9 mouse cellular contexts compared by ENCODE assay signal in the genomic region with DNA sequence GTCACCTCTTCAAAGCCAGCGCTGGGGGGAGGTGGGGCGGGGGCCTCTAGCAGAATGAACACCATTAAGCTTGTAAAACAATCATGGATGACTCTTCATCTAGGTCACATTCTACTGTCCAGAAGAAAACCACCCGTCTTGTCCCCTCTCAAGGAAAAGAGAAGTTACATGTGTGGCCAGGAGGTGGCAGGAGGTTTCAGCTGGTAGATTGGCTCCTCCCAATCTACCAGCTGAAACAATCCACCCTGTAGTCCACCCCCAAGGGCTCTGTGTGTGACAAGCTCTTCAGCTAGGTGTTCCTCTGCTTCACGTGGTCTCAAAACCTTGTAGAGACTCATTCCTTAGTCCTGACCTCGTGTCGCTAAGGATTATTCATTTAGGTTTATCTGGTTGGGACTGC. TPM values are rescaled to one million over a fixed set of nuclear protein-coding genes. Genes with fewer than 3 reads are reported as not detected.
A peak's percentile ranks its signal among the peaks of the same experiment; 100 is the strongest.
DNase-seq lines count a peak whose midpoint lies in the region; ATAC-seq lines count a peak whose summit lies in the region.
"Had no signal": no experiment of that assay in that cellular context is flagged by ENCODE, and none has a peak within 500 bp of the region (broad histone marks: within the 10 kb centered on the region; RNA-seq: fewer than 3 reads in every experiment).

No protein-coding gene starts in this region.

- H3K4me2 ChIP-seq in hindbrain, embryonic 14.5 days (replicated peaks), result no peak overlapping the region

- no peak for ATAC-seq in hindbrain, embryonic 14.5 days (ENCODE audit: low FRiP score)

- H3K27me3 ChIP-seq in hindbrain, embryonic 10.5 days (ENCODE audit: insufficient read depth, poor library complexity, severe bottlenecking), result no peaks in the 10 kb centered on the region
- H3K27me3 ChIP-seq in hindbrain, embryonic 14.5 days (ENCODE audit: control insufficient read depth, insufficient read depth, low read length), result no peaks in the 10 kb centered on the region

- H3K4me3 ChIP-seq in hindbrain, embryonic 10.5 days, result no peak overlapping the region
- H3K4me3 ChIP-seq in hindbrain, embryonic 14.5 days (replicated peaks; ENCODE audit: low read length), result no peak overlapping the region

- intact Hi-C loops in left cerebral cortex, postnatal 4 days (cut with DNase I), result no loop called here

- no peak overlapping the region for H3K27ac ChIP-seq in hindbrain, embryonic 10.5 days
- no peak overlapping the region for H3K27ac ChIP-seq in hindbrain, embryonic 14.5 days

- peaks cover 26% of the 10 kb centered on the region for H3K36me3 ChIP-seq in hindbrain, embryonic 10.5 days
- H3K36me3 ChIP-seq in hindbrain, embryonic 14.5 days (replicated peaks; ENCODE audit: control insufficient read depth, insufficient read depth), result peaks cover 20% of the 10 kb centered on the region

- no peaks in the 10 kb centered on the region for H3K9me3 ChIP-seq in hindbrain, embryonic 10.5 days
- no peaks in the 10 kb centered on the region for H3K9me3 ChIP-seq in hindbrain, embryonic 14.5 days (ENCODE audit: control insufficient read depth, low read length)

- no peak overlapping the region for H3K9ac ChIP-seq in hindbrain, embryonic 14.5 days

- 38% methylated on average over 6 of the region's 6 CpGs for WGBS in hindbrain, embryonic 10.5 days
- 42% methylated on average over 6 of the region's 6 CpGs for WGBS in hindbrain, embryonic 14.5 days

- DNase-seq in hindbrain, embryonic 10.5 days (ENCODE audit: low spot score), result peak; percentile 21
- no peak for DNase-seq in hindbrain, embryonic 14.5 days (ENCODE audit: low spot score)
- DNase-seq in right cerebral cortex, postnatal 4 days, result peak; percentile 23
- no peak for DNase-seq in right cerebral cortex, adult 18-20 months
- peak; percentile 58 for DNase-seq in brain, adult 2 months (ENCODE audit: low read depth, low spot score)
- DNase-seq in left cerebral cortex, postnatal 4 days, result peak; percentile 25
- DNase-seq in yolk sac, embryonic 10.5 days (ENCODE audit: low spot score), result no peak
- DNase-seq in urinary bladder, adult 2 months (ENCODE audit: low spot score), result no peak

- no peaks in the 10 kb centered on the region for H3K4me1 ChIP-seq in hindbrain, embryonic 10.5 days (replicated peaks)
- no peaks in the 10 kb centered on the region for H3K4me1 ChIP-seq in hindbrain, embryonic 14.5 days (replicated peaks; ENCODE audit: control insufficient read depth, insufficient read depth, low read length)

RNA-seq across cellular contexts. Expression of gene Mrpl30, which starts 12.9 kb away (rescaled TPM):
- 240 and 244 TPM in 2 replicates for polyA plus RNA-seq in hindbrain, embryonic 10.5 days (2016; fragmentation: Nextera tagmentation; extraction: Ambion mirVana)
- 259 and 310 TPM in 2 replicates for polyA plus RNA-seq in hindbrain, embryonic 14.5 days (2014; fragmentation: Nextera tagmentation; extraction: Ambion mirVana)
- total RNA-seq in left cerebral cortex, postnatal 4 days (2021), result 100 to 1,000 TPM; 157 to 190 TPM
- 125 and 139 TPM in 2 replicates for polyA plus RNA-seq in urinary bladder, adult 2 months (2012; rRNA removed)

RNA-seq across cellular contexts. Expression of gene Mitd1, which starts 13.0 kb away (rescaled TPM):
- 19.8 and 24.2 TPM in 2 replicates for polyA plus RNA-seq in hindbrain, embryonic 10.5 days (2016; fragmentation: Nextera tagmentation; extraction: Ambion mirVana)
- polyA plus RNA-seq in hindbrain, embryonic 14.5 days (2014; fragmentation: Nextera tagmentation; extraction: Ambion mirVana), result 12.5 and 13.7 TPM in 2 replicates
- total RNA-seq in left cerebral cortex, postnatal 4 days (2021), result 10 to 100 TPM in 1 of 2 experiments, 1 to 10 TPM in 1; 9.6 to 10.4 TPM
- 24.1 and 28.6 TPM in 2 replicates for polyA plus RNA-seq in urinary bladder, adult 2 months (2012; rRNA removed)

RNA-seq across cellular contexts. Expression of gene Lyg2, which starts 13.1 kb away (rescaled TPM):
- not detected in 2 replicates for polyA plus RNA-seq in hindbrain, embryonic 10.5 days (2016; fragmentation: Nextera tagmentation; extraction: Ambion mirVana)
- polyA plus RNA-seq in hindbrain, embryonic 14.5 days (2014; fragmentation: Nextera tagmentation; extraction: Ambion mirVana), result not detected in 2 replicates
- total RNA-seq in left cerebral cortex, postnatal 4 days (2021), result not detected
- polyA plus RNA-seq in urinary bladder, adult 2 months (2012; rRNA removed), result not detected in 2 replicates
- polyA plus RNA-seq: limb, embryonic 14.5 days had no signal

RNA-seq across cellular contexts. Expression of gene Lipt1, which starts 31.6 kb away (rescaled TPM):
- 5.9 and 7.3 TPM in 2 replicates for polyA plus RNA-seq in hindbrain, embryonic 10.5 days (2016; fragmentation: Nextera tagmentation; extraction: Ambion mirVana)
- polyA plus RNA-seq in hindbrain, embryonic 14.5 days (2014; fragmentation: Nextera tagmentation; extraction: Ambion mirVana), result 7.9 and 9.0 TPM in 2 replicates
- 1 to 10 TPM; 7.8 to 9.3 TPM for total RNA-seq in left cerebral cortex, postnatal 4 days (2021)
- polyA plus RNA-seq in urinary bladder, adult 2 months (2012; rRNA removed), result 6.5 and 6.6 TPM in 2 replicates

RNA-seq across cellular contexts. Expression of gene Tsga10, which starts 36.9 kb away (rescaled TPM):
- polyA plus RNA-seq in hindbrain, embryonic 10.5 days (2016; fragmentation: Nextera tagmentation; extraction: Ambion mirVana), result 12.4 and 14.5 TPM in 2 replicates
- 14.4 and 14.9 TPM in 2 replicates for polyA plus RNA-seq in hindbrain, embryonic 14.5 days (2014; fragmentation: Nextera tagmentation; extraction: Ambion mirVana)
- total RNA-seq in left cerebral cortex, postnatal 4 days (2021), result 10 to 100 TPM; 18.8 to 20.4 TPM
- 4.6 TPM in 2 replicates for polyA plus RNA-seq in urinary bladder, adult 2 months (2012; rRNA removed)

Comparison
In these comparisons a context has a peak if more than half of its experiments do, and no peak if none do; other contexts are left out.
1. DNase-seq: peak in hindbrain, embryonic 10.5 days (single experiment), right cerebral cortex, postnatal 4 days (single experiment), brain, adult 2 months (single experiment) and left cerebral cortex, postnatal 4 days (single experiment); none in hindbrain, embryonic 14.5 days (single experiment), right cerebral cortex, adult 18-20 months (single experiment), yolk sac, embryonic 10.5 days (single experiment) and urinary bladder, adult 2 months (single experiment).